Mouse (Mus musculus): ENCODE measurements around the gene Cdh5.
"Not testable (repeated sequence)": the region's sequence is repeated elsewhere in the genome, so short reads cannot be mapped to it uniquely, and the experiment has no call there.

Gene Cdh5

GRCm38 (mm10) chr8:104090993-104091900, 10.2 kb upstream of the Cdh5 start:
- DNase-seq, result peak in 1 of 2 experiments; percentile 55

- no peak for DNase-seq
Observed at GRCm38 (mm10) chr8:104093336-104093735, 8.1 kb upstream of the Cdh5 start.

- DNase-seq, result peak; percentile 42 to 52
Observed at GRCm38 (mm10) chr8:104095595-104095994, 5.8 kb upstream of the Cdh5 start.

GRCm38 (mm10) chr8:104096644-104097043, 4.8 kb upstream of the Cdh5 start:
- peak; percentile 38 to 39 for DNase-seq

GRCm38 (mm10) chr8:104098671-104099346, 2.6 kb upstream of the Cdh5 start:
- DNase-seq, result peak in 1 of 2 experiments; percentile 65

- DNase-seq, result peak; percentile 55 to 74
Observed at GRCm38 (mm10) chr8:104099347-104100099, 1.9 kb upstream of the Cdh5 start.

GRCm38 (mm10) chr8:104100724-104101123, 701 bp upstream of the Cdh5 start:
- not testable (repeated sequence) for DNase-seq

GRCm38 (mm10) chr8:104103462-104103861, 2.0 kb downstream of the Cdh5 start:
- peak; percentile 31 to 48 for DNase-seq

GRCm38 (mm10) chr8:104105768-104106167, 4.3 kb downstream of the Cdh5 start:
- no peak for DNase-seq

GRCm38 (mm10) chr8:104106276-104106946, 5.0 kb downstream of the Cdh5 start:
- no peak for DNase-seq

GRCm38 (mm10) chr8:104107111-104107510, 5.7 kb downstream of the Cdh5 start:
- DNase-seq, result no peak

GRCm38 (mm10) chr8:104108048-104108447, 6.6 kb downstream of the Cdh5 start:
- no peak for DNase-seq

- DNase-seq, result peak; percentile 21 to 37
Observed at GRCm38 (mm10) chr8:104110498-104111134, 9.2 kb downstream of the Cdh5 start.

GRCm38 (mm10) chr8:104121640-104122416, 20.4 kb downstream of the Cdh5 start:
- peak; percentile 15 to 69 for DNase-seq

GRCm38 (mm10) chr8:104123080-104123657, 21.7 kb downstream of the Cdh5 start:
- no peak for DNase-seq

GRCm38 (mm10) chr8:104124534-104124933, 23.1 kb downstream of the Cdh5 start:
- no peak for DNase-seq

GRCm38 (mm10) chr8:104127160-104127883, 25.9 kb downstream of the Cdh5 start:
- no peak for DNase-seq

GRCm38 (mm10) chr8:104130916-104131315, 29.5 kb downstream of the Cdh5 start:
- DNase-seq, result no peak

- no peak for DNase-seq
Observed at GRCm38 (mm10) chr8:104131414-104131975, 30.1 kb downstream of the Cdh5 start.

- no peak for DNase-seq
Observed at GRCm38 (mm10) chr8:104134521-104134920, 33.1 kb downstream of the Cdh5 start.
